Mouse (Mus musculus): ENCODE results near the gene Tenm4. TPM values are rescaled to one million over a fixed set of nuclear protein-coding genes. Genes with fewer than 3 reads are reported as not detected.

The Tenm4 gene
- total and polyA plus RNA-seq, 3 experiments, result 9.2 to 15.2 TPM; not detected in 1

- TF ChIP-seq POLR2A (IDR thresholded peaks at IDR 0.05; ENCODE audit: control insufficient read depth in 1 of 2, insufficient read depth in 1 of 2, low read depth in 1 of 2, low read length in 2 of 2, poor library complexity in 1 of 2) (peak; percentile 91 to 98), TBP (IDR thresholded peaks at IDR 0.05; ENCODE audit: low read depth, low read length) (peak; percentile 86), MEF2A (IDR thresholded peaks at IDR 0.05; ENCODE audit: extremely low read depth, insufficient replicate concordance, low read depth, low read length, poor library complexity, severe bottlenecking) (no peak), SIN3A (IDR thresholded peaks at IDR 0.05; ENCODE audit: low read length) (peak; percentile 89), ZMIZ1 (IDR thresholded peaks at IDR 0.05; ENCODE audit: low read depth, low read length) (peak; percentile 95), CHD1 (IDR thresholded peaks at IDR 0.05; ENCODE audit: low read depth, low read length) (no peak), MYC (IDR thresholded peaks at IDR 0.05; ENCODE audit: low read depth, low read length) (peak; percentile 94), HCFC1 (IDR thresholded peaks at IDR 0.05; ENCODE audit: low read depth, low read length) (peak; percentile 76), ELF1 (IDR thresholded peaks at IDR 0.05; ENCODE audit: low read depth, low read length) (peak; percentile 64; the same call in 1 of the 2 replicates), TAL1 (IDR thresholded peaks at IDR 0.05; ENCODE audit: low read length) (no peak), USF1 (IDR thresholded peaks at IDR 0.05; ENCODE audit: low read depth, low read length) (0 out of 2 replicates have a peak, but pooled peaks have one; percentile 13), NELFE (IDR thresholded peaks at IDR 0.05; ENCODE audit: low read depth, low read length) (peak; percentile 99)
Measured at GRCm38 (mm10) chr7:96951281-96952051, 780.4 kb downstream of the Tenm4 start, which contains the start of gene Nars2 (continued).

GRCm38 (mm10) chr7:96952094-96952493 lies 781.0 kb downstream of the Tenm4 start:
- Histone ChIP-seq H3K9me3 (replicated peaks; ENCODE audit: insufficient read depth, low read length) (no peaks in the 10 kb centered on the region), H3K9ac (ENCODE audit: control insufficient read depth, low read depth, low read length, poor library complexity, severe bottlenecking) (peak overlapping the region; percentile 90), H3K36me3 (ENCODE audit: control insufficient read depth in 1 of 2, insufficient read depth in 2 of 2, low read length in 2 of 2) (peaks cover 9 to 14% of the 10 kb centered on the region in 2 experiments), H3K27ac (ENCODE audit: control insufficient read depth, low read depth, low read length) (no peak overlapping the region), H3K4me1 (ENCODE audit: control insufficient read depth in 1 of 2, insufficient read depth in 2 of 2, low read length in 2 of 2) (peaks cover 5 to 8% of the 10 kb centered on the region in 2 experiments; a peak in 3 of 4 replicates), H3K27me3 (ENCODE audit: control insufficient read depth in 1 of 2, insufficient read depth in 2 of 2, low read length in 2 of 2) (no peaks in the 10 kb centered on the region), H3K4me3 (ENCODE audit: control insufficient read depth in 1 of 2, insufficient read depth in 1 of 2, low read depth in 2 of 2, low read length in 2 of 2) (peak overlapping the region; percentile 79 to 91), H3K79me2 (ENCODE audit: control insufficient read depth, insufficient read depth, low read length, poor library complexity) (peaks cover 16% of the 10 kb centered on the region)
- TF ChIP-seq MXI1 (IDR thresholded peaks at IDR 0.05; ENCODE audit: low read depth, low read length) (peak; percentile 54), POLR2AphosphoS2 (IDR thresholded peaks at IDR 0.05; ENCODE audit: low read length) (no peak)
- no peak for DNase-seq (ENCODE audit: low read depth, low spot score)

GRCm38 (mm10) chr7:96959168-96959567 lies 788.1 kb downstream of the Tenm4 start:
- peak; percentile 71; the same call in 1 of the 2 replicates for TF ChIP-seq RCOR1 (IDR thresholded peaks at IDR 0.05; ENCODE audit: low read depth, low read length)
- TF ChIP-seq TCF12 (IDR thresholded peaks at IDR 0.05; ENCODE audit: low read depth, low read length), result peak; percentile 88
- TF ChIP-seq E2F4 (IDR thresholded peaks at IDR 0.05; ENCODE audit: borderline replicate concordance, low read depth, low read length), result no peak
- peak; percentile 60 for TF ChIP-seq ETS1 (IDR thresholded peaks at IDR 0.05; ENCODE audit: low read depth, low read length)
- TF ChIP-seq EP300 (IDR thresholded peaks at IDR 0.05; ENCODE audit: low read depth in 1 of 2, low read length in 2 of 2), result peak; percentile 75 to 83
- TF ChIP-seq MXI1 (IDR thresholded peaks at IDR 0.05; ENCODE audit: low read depth, low read length), result peak; percentile 37; the same call in 1 of the 2 replicates
- TF ChIP-seq SIN3A (IDR thresholded peaks at IDR 0.05; ENCODE audit: low read length), result peak; percentile 28; the same call in 1 of the 2 replicates
- TF ChIP-seq SMC3 (IDR thresholded peaks at IDR 0.05; ENCODE audit: low read depth, low read length), result no peak
- peak; percentile 66 for TF ChIP-seq GATA1 (IDR thresholded peaks at IDR 0.05; ENCODE audit: low read depth, low read length)
- peak; percentile 75 for TF ChIP-seq TAL1 (IDR thresholded peaks at IDR 0.05; ENCODE audit: low read length)
- H3K9me3 ChIP-seq (replicated peaks; ENCODE audit: insufficient read depth, low read length), result no peaks in the 10 kb centered on the region
- peaks cover 0 to 8% of the 10 kb centered on the region in 2 experiments; a peak in 2 of 4 replicates for H3K4me1 ChIP-seq (ENCODE audit: control insufficient read depth in 1 of 2, insufficient read depth in 2 of 2, low read length in 2 of 2)
- no peak overlapping the region for H3K9ac ChIP-seq (ENCODE audit: control insufficient read depth, low read depth, low read length, poor library complexity, severe bottlenecking)
- peak; percentile 71 for DNase-seq (ENCODE audit: low read depth, low spot score)
- no peak overlapping the region for H3K4me3 ChIP-seq (ENCODE audit: control insufficient read depth in 1 of 2, insufficient read depth in 1 of 2, low read depth in 2 of 2, low read length in 2 of 2)
- 0 out of 2 replicates have a peak, but pooled peaks cover 2% of the 10 kb centered on the region for H3K79me2 ChIP-seq (ENCODE audit: control insufficient read depth, insufficient read depth, low read length, poor library complexity)
- no peak overlapping the region for H3K27ac ChIP-seq (ENCODE audit: control insufficient read depth, low read depth, low read length)
- no peaks in the 10 kb centered on the region for H3K27me3 ChIP-seq (ENCODE audit: control insufficient read depth in 1 of 2, insufficient read depth in 2 of 2, low read length in 2 of 2)
- peaks cover 13 to 27% of the 10 kb centered on the region in 2 experiments for H3K36me3 ChIP-seq (ENCODE audit: control insufficient read depth in 1 of 2, insufficient read depth in 2 of 2, low read length in 2 of 2)
